Mouse (Mus musculus): Measurements from ENCODE around the gene Arrdc2. TPM values are rescaled to one million over a fixed set of nuclear protein-coding genes. Genes with fewer than 3 reads are reported as not detected.

Gene Arrdc2
- total and polyA plus RNA-seq, 2 experiments from 2014 or later: 3.0 to 4.5 TPM

DNA sequence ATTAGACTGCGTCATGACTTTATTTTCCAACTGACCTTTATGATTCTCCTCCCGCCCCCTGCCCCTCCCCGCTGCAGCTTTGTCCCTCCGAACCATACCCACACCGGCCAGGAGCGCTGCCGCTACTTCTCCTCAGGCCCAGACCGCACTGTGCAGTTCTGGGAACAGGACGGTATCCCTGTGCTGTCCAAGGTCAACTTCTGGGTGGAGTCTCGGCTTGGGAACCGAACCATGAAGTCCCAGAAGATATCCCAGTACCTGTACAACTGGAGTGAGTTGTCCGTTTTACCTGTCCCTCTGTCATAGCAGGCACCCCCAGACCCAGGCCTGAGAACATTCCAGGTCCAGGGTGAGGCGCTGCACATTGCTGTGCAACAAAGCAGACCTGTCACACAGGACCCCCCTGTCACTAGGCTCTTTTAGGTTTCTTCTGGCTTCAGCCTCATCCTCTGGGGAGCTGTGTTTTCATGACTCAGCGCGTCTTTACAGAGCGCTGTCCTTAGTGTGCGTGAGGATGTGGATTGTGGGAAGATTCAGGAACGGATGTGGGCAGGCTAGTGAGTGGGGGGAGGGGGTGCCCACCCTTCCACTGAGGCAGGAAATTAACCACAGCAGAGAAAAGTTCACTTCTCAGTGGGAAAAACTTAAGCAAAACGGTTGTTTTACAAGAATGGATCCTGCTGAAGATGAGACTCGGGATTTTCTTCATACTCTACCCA lies 28.4 kb downstream of the Arrdc2 start:
- ATAC-seq (ENCODE audit: insufficient read depth, low read depth) (no peak), DNase-seq (ENCODE audit: low spot score) (no peak)
- H3K27ac ChIP-seq (ENCODE audit: low read depth): no peak overlapping the region
- H3K4me2 ChIP-seq (ENCODE audit: low read depth, low read length): no peak overlapping the region
- no peak overlapping the region for H3K9ac ChIP-seq (replicated peaks; ENCODE audit: low read depth, low read length)
- no peaks in the 10 kb centered on the region for H3K4me1 ChIP-seq (ENCODE audit: control insufficient read depth, insufficient read depth)
- H3K4me3 ChIP-seq (ENCODE audit: low read depth, low read length): no peak overlapping the region
- H3K27me3 ChIP-seq (ENCODE audit: control insufficient read depth, insufficient read depth, low read length): peaks cover 7% of the 10 kb centered on the region; the same call in 1 of the 2 replicates
- TF ChIP-seq CTCF (IDR thresholded peaks at IDR 0.05; ENCODE audit: low read depth) (no peak), EP300 (IDR thresholded peaks at IDR 0.05; ENCODE audit: low read depth) (no peak)
- no peaks in the 10 kb centered on the region for H3K9me3 ChIP-seq (replicated peaks; ENCODE audit: control insufficient read depth, low read length)
- no peaks in the 10 kb centered on the region for H3K36me3 ChIP-seq (replicated peaks; ENCODE audit: control insufficient read depth, insufficient read depth, low read length)
- 62% methylated on average over 20 of the region's 20 CpGs for WGBS

DNA sequence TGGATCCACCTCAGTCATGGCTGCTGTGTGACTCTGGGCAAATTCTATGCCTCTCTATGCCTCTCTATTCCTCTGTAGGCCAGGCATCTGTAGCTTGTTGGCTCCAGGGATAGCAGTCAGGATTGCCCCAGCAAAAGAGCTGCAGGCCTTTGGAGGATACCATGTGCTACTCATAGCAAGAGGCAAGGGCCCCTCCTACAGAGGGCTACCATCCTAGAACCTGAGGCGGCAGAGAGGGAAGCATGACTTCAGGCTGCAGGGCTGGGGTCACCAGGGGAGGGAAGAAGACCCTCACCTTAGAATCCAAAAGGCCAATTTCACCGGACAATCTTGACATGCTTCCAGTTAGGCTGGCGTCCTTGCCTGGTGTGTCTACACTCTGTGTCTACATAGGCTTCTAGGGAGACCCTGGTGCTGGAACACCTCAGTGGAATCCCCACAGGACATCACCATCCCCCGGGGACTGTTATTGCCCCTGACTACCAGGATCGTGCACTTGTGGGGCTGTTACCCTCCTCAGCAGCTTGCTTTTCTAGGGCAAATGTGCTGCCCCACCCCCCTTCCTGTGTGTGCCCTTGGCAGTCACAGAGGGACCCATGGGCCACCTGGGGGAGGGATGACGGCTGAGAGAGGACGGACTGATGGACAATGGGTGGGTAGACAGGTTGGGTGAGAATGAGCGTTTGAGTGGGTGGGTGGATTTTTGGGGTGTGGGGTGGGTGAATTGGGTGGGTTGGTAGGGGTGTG lies 30.4 kb downstream of the Arrdc2 start:
- no peak overlapping the region; the same call in 1 of the 2 replicates for H3K4me3 ChIP-seq (ENCODE audit: low read depth, low read length)
- no peak overlapping the region for H3K27ac ChIP-seq (ENCODE audit: low read depth)
- H3K9ac ChIP-seq (replicated peaks; ENCODE audit: low read depth, low read length): no peak overlapping the region
- ATAC-seq (ENCODE audit: insufficient read depth, low read depth): no peak
- H3K36me3 ChIP-seq (replicated peaks; ENCODE audit: control insufficient read depth, insufficient read depth, low read length): no peaks in the 10 kb centered on the region
- H3K4me1 ChIP-seq (ENCODE audit: control insufficient read depth, insufficient read depth): peaks cover 5% of the 10 kb centered on the region; the same call in 1 of the 2 replicates
- 75% methylated on average over 8 of the region's 8 CpGs for WGBS
- H3K4me2 ChIP-seq (ENCODE audit: low read depth, low read length): peak overlapping the region; percentile 16; the same call in 1 of the 2 replicates
- DNase-seq (ENCODE audit: low spot score): no peak
- no peaks in the 10 kb centered on the region for H3K9me3 ChIP-seq (replicated peaks; ENCODE audit: control insufficient read depth, low read length)
- TF ChIP-seq EP300 (IDR thresholded peaks at IDR 0.05; ENCODE audit: low read depth) (no peak), CTCF (IDR thresholded peaks at IDR 0.05; ENCODE audit: low read depth) (no peak)
- H3K27me3 ChIP-seq (ENCODE audit: control insufficient read depth, insufficient read depth, low read length): peaks cover 10% of the 10 kb centered on the region; the same call in 1 of the 2 replicates

DNA sequence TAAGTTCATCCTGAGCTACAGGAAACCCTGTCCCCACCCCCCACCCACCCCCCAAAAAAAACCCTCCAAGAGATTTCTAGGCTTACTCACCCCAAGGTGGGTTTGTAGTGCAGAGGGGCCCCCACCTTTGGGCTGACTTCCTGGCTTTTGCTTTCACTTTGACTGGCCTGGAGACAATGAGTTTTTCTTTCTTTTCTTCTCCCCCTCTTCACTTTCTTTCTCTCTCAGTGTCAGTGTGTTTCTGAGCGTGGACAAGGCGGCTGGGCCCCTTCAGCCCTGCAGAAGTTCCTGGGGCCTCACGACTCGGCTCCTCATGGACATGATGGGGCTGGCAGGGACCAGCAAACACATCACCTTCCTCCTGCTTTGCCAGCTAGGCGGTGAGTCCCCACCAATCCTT lies 31.3 kb downstream of the Arrdc2 start, which contains the start of gene Il12rb1:
Il12rb1 (plus strand) TSS at position 211 of the 400 bp plus-strand sequence.
- Histone ChIP-seq H3K4me1 (ENCODE audit: control insufficient read depth, insufficient read depth) (peaks cover 10% of the 10 kb centered on the region), H3K9ac (replicated peaks; ENCODE audit: low read depth, low read length) (no peak within 1 kb of the TSS), H3K27me3 (ENCODE audit: control insufficient read depth, insufficient read depth, low read length) (peaks cover 18% of the 10 kb centered on the region), H3K36me3 (replicated peaks; ENCODE audit: control insufficient read depth, insufficient read depth, low read length) (no peaks in the 10 kb centered on the region), H3K9me3 (replicated peaks; ENCODE audit: control insufficient read depth, low read length) (no peaks in the 10 kb centered on the region), H3K4me2 (ENCODE audit: low read depth, low read length) (peak within 1 kb of the TSS; percentile 16; the same call in 1 of the 2 replicates), H3K27ac (ENCODE audit: low read depth) (no peak within 1 kb of the TSS; the same call in 1 of the 2 replicates), H3K4me3 (ENCODE audit: low read depth, low read length) (no peak within 1 kb of the TSS; the same call in 1 of the 2 replicates)
- no peak for DNase-seq (ENCODE audit: low spot score)
- ATAC-seq (ENCODE audit: insufficient read depth, low read depth): no peak
- 70% methylated on average over 5 of the region's 5 CpGs for WGBS
- TF ChIP-seq CTCF (IDR thresholded peaks at IDR 0.05; ENCODE audit: low read depth): no peak
- TF ChIP-seq EP300 (IDR thresholded peaks at IDR 0.05; ENCODE audit: low read depth): no peak

DNA sequence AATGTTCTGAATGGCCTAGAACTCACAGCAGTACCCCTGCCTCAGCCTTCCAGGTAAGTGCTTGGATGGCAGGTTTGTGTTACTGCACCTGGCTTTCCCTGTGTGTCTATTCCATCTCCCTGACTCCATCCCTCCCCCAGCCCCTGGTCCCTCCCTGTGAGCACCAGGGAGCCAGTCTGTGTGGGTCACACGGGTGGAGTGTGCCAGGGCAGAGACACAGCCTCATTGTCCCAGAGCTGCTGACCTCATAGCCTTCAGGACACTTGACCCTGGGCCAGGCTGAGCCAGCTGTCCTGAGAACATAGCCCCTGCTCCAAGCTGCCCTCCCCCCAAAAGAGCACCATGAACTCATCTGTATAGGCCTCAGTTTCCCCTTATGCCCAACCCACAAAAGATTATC lies 32.2 kb downstream of the Arrdc2 start:
- no peaks in the 10 kb centered on the region for H3K36me3 ChIP-seq (replicated peaks; ENCODE audit: control insufficient read depth, insufficient read depth, low read length)
- ATAC-seq (ENCODE audit: insufficient read depth, low read depth) (no peak), DNase-seq (ENCODE audit: low spot score) (no peak)
- no peak overlapping the region for H3K9ac ChIP-seq (replicated peaks; ENCODE audit: low read depth, low read length)
- WGBS: 40% methylated on average over 1 of the region's 1 CpGs
- H3K27ac ChIP-seq (ENCODE audit: low read depth): no peak overlapping the region
- H3K4me3 ChIP-seq (ENCODE audit: low read depth, low read length): no peak overlapping the region
- H3K27me3 ChIP-seq (ENCODE audit: control insufficient read depth, insufficient read depth, low read length): peaks cover 25% of the 10 kb centered on the region
- no peaks in the 10 kb centered on the region for H3K9me3 ChIP-seq (replicated peaks; ENCODE audit: control insufficient read depth, low read length)
- H3K4me1 ChIP-seq (ENCODE audit: control insufficient read depth, insufficient read depth): peaks cover 10% of the 10 kb centered on the region
- H3K4me2 ChIP-seq (ENCODE audit: low read depth, low read length): no peak overlapping the region
- no peak for TF ChIP-seq EP300 (IDR thresholded peaks at IDR 0.05; ENCODE audit: low read depth)
- TF ChIP-seq CTCF (IDR thresholded peaks at IDR 0.05; ENCODE audit: low read depth): no peak

DNA sequence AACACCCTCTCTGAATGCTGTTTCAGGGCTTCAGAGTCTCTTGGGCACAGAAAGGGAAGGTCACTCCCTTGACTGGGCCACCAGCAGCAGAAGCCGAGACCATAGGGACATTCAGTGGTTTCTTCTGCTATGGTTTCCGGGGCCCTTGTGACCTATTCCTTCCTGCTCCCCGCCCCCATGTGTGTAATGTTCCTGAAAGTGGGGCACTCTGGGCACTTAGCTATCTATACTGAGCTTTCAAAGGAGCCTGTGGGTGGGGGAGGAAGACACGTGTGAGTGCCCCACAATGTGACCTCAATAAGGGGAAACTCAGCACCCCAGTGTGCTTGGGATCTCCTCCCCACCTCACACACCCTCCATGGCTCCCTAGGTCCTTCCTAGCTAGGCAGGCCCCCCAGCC lies 33.0 kb downstream of the Arrdc2 start:
- Histone ChIP-seq H3K36me3 (replicated peaks; ENCODE audit: control insufficient read depth, insufficient read depth, low read length) (no peaks in the 10 kb centered on the region), H3K4me2 (ENCODE audit: low read depth, low read length) (no peak overlapping the region), H3K4me3 (ENCODE audit: low read depth, low read length) (no peak overlapping the region), H3K9me3 (replicated peaks; ENCODE audit: control insufficient read depth, low read length) (no peaks in the 10 kb centered on the region), H3K27me3 (ENCODE audit: control insufficient read depth, insufficient read depth, low read length) (peaks cover 29% of the 10 kb centered on the region), H3K27ac (ENCODE audit: low read depth) (no peak overlapping the region; the same call in 1 of the 2 replicates), H3K9ac (replicated peaks; ENCODE audit: low read depth, low read length) (no peak overlapping the region), H3K4me1 (ENCODE audit: control insufficient read depth, insufficient read depth) (peaks cover 10% of the 10 kb centered on the region)
- TF ChIP-seq CTCF (IDR thresholded peaks at IDR 0.05; ENCODE audit: low read depth) (no peak), EP300 (IDR thresholded peaks at IDR 0.05; ENCODE audit: low read depth) (no peak)
- WGBS: 51% methylated on average over 4 of the region's 4 CpGs
- DNase-seq (ENCODE audit: low spot score) (no peak), ATAC-seq (ENCODE audit: insufficient read depth, low read depth) (no peak)
